Mouse (Mus musculus) spleen, adult 2 months (tissue): Measurements from ENCODE around the gene R3hdm2.

ENCODE experiments used
- CTCF ChIP-seq: fragments of 200-500 bp; IDR thresholded peaks from 2 replicates; pipeline ENCODE4 v1.5.1; 2011; ENCODE audit warnings: mild to moderate bottlenecking, inconsistent platforms; ENCODE audit not compliant: insufficient read depth, insufficient read length, insufficient replicate concordance; ENCODE audit errors: extremely low read depth
- POLR2A ChIP-seq: fragments of 200-500 bp; IDR thresholded peaks from 2 replicates; pipeline ENCODE4 v1.6.1; 2011; ENCODE audit warnings: low read depth, low read length, inconsistent platforms

GRCm38 (mm10) chr10:127521611-127522080 is 141.5 kb downstream of the R3hdm2 start:
- TF ChIP-seq CTCF = no peak
- TF ChIP-seq POLR2A = no peak
